Mouse (Mus musculus): ENCODE results near the gene Tmem256.
A peak's percentile ranks its signal among the peaks of the same experiment; 100 is the strongest.
"Not testable (repeated sequence)": the region's sequence is repeated elsewhere in the genome, so short reads cannot be mapped to it uniquely, and the experiment has no call there.

Tmem256 gene

DNA sequence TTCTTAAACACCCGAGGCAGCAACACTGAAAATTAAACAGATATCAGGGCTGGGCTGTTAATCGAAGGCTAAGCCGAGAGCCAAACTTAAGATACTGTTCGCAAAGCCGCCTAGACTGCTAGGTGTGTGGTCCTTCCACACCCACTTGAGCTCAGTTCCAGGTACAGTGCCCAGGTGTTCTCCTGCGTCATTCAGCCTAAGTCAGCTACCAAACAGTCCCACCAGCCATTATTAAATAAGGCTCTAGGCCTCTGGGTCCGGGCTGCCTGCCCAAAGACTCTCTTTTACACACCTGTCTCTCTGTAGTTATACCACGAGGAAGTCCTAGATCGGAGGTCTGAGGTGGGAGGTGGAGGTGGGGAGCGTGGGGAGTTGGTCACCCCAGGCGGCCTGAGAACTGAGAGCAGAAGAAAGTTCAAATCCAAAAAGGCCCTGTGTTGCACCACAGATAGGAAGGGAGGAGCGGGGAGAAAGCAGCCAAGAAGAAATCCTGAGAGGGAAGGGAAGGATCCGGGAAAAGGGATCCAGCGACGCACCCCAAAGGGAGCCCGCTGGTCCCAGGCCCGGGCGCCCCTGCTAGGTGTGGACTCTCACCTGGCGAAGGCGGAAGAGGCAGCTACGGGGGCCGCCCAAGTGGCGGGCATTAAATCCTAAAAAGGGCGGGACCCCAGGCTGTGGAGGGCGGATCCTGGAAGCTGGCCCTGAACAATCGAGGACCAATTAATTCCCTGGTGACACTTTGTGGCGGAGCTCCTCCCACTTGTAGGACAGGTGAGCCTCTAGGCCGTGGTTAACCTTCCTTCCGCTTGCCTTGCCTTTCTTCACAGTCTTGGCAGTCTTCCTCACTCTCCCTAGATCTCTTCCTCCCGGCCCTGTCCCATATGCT lies 20.0 kb downstream of the Tmem256 start, which contains the start of gene Tnk1:
TSS of gene Tnk1 (minus strand) at position 618 of the 886 bp plus-strand sequence.
- DNase-seq, result no peak

DNA sequence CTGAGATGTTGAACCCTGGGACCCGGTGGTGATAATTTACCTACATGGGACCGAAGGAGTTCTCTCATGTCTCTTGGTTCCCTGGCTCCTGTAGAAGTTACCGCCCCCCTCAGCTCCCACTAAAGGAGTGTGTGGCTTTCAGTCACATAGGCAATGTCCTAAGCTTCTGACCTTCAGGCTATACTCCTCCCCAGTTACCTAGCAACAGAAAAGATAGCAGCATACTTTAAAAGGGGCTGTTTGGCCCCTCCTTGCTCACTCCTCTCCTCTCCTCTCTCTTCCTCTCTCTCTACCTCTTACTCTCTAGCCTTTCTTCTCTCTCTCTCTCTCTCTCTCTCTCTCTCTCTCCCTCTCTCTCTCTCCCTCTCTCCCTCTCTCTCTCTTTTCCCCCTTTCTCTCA lies 25.4 kb downstream of the Tmem256 start:
- DNase-seq, result not testable (repeated sequence)

DNA sequence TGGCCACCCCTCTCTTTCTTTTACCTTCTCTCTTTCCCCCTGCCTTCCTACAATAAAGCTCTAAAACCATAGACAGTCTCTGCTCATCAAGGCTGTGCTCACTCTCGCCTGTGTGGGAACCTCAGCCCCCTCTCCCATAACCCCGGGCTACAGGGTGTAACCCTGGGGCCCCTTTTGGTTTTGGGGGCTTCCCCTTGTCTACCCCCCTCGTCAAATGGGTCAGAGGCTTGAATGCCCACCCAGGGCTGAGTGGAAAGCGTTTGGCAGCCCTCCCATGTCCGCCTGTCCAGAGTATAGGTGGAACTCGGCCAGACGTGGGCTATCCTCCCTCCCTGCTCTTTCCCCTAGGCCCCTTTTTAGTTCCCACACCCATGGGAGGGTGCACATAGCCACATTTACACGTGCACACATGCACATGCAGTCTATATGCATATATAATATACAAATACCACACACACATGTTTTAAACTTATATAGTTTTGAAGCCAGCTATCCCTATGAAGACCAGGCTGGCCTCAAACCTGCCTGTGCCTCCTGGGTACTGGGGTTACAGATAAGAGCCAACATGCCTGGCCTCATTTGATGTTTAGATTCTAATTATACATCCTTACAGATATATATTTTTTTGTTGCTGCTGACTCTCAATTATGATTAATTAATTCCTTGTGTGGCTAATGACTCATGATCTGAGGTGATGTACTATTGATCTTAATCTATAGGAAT lies 26.0 kb downstream of the Tmem256 start:
- no peak for DNase-seq

DNA sequence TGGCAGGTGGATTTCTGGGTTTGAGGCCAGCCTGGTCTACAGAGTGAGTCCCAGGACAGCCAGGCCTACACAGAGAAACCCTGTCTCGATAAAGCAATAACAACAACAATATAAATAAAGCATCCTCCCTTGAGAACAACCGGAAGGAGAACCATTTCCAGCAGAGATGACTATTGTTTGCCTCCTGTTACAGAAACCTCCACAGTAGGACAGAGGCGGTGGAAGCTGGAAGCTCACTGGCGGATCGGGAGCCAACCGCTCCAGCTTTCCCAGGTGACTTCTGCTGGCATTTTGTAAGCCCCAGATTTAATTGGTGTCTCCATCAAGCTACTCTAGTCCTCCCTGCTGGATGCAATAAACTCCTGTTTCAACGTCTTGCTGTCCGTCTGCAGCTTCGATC lies 27.2 kb downstream of the Tmem256 start:
- DNase-seq, result no peak

DNA sequence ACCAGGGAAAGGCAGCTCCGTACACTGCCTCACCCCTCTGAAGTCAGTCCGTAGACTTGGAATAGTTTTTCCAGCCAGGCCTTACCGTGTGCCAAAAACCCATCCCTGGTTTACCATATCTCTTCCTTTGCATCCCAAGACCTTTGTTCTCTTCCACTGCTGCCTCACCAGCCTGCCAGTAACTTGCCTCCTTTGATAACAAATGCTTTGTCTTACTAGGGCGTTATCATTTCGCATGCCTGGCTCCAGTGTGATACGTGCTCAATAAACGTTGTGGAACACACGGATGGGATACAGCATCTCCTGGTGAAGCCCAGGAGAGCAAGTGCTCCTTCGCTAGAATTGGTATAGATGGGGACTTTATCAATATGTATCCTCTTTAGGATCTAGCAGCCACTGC lies 29.0 kb downstream of the Tmem256 start:
- DNase-seq, result no peak

DNA sequence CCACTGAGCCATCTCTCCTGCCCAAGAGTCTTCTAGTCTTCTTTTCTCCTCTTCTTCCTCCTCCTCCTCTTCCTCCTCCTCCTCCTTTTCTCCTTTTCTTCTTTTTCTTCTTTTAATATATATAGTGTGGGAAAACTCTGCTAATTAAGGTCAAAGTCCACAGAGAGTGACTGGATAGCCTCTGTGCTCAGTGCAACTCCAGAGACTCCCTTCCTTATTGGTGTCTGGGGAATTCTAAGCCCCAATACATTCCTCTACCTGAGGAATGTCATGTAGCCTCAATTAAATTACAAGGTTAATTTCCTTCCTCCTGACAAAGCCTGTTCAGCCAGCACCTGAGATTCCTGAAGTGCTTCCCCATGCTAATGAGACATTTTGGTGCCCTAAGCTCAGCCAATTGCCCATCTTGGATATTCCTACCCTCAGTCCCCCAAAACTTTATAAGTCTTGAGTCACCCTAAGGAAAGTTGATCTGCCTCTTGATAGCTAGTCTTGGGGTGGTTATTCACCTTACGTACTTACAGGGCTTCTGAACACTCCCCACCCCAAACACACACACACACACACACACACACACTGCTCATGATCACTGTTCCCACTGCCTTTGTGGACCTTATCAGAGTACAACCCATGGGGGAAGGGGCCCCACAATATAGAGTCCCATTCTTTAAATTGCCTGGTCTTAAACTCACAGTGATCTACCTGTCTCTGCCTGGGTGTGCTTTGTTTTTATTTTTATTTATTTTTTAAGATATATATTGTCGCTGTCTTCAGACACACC lies 32.2 kb downstream of the Tmem256 start:
- no peak for DNase-seq

DNA sequence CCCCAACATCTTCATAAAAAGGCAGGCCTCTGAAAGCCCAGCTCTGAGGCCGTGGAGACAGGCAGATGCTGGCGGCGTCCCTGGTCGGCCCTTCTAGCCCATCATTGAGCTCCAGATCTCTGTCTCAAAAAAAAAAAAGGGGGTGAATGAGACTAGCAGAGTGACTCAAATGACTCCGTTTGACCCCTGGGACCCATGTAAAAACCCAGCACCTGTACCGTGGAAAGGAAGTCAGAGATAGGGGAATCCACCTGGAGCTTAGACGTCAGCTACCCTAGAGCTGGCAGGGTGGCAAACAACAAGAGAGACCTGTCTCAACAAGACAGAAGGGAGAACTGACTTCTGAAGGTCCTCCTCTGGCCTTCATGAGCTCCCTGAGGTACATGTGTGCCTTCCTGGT lies 33.5 kb downstream of the Tmem256 start:
- DNase-seq, result no peak

DNA sequence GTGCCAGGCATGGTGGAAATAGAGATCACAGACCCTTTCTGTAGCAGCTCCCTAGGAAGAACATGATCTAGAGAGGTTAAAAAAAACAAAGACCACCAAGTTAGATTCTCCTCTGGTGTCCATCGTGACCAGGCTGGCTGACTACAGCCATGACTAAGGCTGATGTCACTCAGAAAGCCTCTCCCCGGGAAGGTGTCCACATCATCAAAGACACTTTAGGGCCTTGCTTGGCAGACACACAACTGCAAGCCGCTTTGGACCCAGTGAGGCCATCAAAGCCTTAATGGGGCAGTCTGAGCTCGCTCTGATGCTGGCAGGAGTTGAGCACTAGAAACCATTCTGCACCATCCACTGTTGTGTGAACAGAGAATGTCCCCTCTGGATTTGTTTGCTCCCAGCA lies 34.1 kb downstream of the Tmem256 start:
- DNase-seq, result no peak

DNA sequence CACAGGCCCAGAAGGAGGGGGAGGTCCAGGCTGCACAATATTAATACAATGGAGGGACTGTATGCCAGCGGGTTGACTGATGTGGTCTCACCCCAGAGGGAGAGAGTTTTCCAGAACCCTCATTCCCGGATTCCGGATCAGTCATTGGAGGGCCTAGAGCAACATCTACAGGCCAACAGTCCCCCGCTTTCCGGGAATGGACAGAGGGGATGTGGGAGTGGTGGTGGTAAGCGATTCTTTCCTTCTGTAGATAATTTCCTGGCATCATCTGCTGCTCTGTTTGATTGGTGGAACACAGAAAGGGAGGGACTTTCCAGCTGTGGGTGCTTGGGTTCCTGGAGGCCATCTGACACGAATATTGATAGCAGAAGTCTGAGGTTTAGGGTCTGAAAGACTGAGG lies 37.9 kb downstream of the Tmem256 start:
- no peak for DNase-seq

DNA sequence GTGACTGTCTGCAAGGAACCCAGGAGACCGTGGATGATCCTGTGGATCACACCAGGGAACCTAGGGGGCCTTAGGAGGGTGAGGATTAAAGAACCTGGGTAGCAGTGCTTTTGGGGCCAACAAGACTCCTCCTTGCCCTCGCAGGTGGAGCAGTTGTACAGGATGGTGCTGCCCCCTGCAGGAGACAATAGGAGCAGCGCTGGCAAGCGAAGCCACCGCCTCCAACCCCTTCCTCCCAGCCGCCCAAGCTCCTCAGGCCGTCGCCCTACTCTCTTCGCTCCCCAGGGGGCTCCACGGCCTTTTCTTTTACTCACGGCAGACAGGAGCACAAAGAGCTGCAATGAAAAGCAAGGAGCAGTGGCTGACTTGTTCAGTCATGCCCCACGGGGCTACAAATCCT lies 38.6 kb downstream of the Tmem256 start:
- peak; percentile 93 for DNase-seq

DNA sequence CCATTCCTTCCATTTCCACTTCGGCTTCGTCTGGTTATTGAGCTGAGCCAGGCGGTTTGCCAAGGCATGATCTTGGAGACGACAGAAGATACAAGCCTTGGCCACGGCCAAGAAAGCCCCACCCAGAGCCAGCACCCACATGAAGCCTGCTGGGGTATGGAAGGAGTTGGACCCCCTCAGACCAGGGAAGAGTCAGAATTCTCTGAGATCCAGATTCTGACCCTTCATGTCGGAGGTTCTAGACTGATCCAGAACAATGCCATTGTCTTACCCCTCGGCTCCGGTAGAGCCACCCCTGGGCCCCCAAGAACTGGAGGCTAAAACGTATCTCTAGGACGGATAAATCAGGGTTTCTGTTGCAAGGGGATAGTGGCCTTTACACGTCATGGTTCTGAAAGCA lies 39.6 kb downstream of the Tmem256 start, which contains the start of gene Tmem95:
TSS of gene Tmem95 (minus strand) at position 141 of the 400 bp plus-strand sequence.
- no peak for DNase-seq

DNA sequence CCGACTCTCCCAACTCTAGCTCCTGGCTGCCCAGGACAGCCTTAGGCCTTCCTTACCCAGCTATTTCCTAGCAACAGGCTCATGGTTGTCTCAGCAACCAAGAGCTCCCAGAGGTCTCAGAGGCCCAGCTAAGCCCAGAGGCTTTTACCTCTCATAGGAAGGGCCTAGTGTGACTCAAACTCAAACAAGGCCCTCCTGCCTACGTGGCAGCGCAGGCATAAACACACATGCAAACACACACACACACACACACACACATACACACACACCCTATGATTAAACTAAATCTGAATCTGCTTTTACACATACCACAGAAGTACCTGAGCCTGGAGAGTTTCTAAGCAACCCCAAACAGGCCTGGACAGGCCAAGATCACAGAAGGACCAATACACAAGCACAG lies 40.1 kb downstream of the Tmem256 start:
- no peak for DNase-seq

DNA sequence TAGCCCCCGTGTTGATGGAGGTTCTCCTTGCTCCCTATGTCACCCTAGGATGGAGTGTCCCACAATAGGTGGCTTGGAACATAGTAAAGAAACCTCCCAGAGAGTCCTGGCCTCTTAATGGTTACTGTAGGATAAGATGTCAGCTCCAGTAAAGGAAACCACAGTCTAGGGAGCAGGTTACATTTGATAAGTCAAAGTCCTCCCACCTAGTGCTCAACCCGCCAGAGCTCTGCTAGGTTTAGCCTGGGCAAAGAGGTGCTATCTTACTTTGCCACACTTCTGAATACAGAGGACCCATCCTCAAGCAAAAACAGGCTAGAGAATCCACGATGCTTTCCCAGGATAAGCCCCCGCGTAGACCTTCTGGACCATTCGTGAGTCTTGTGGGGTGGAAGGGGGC lies 40.6 kb downstream of the Tmem256 start:
- no peak for DNase-seq

DNA sequence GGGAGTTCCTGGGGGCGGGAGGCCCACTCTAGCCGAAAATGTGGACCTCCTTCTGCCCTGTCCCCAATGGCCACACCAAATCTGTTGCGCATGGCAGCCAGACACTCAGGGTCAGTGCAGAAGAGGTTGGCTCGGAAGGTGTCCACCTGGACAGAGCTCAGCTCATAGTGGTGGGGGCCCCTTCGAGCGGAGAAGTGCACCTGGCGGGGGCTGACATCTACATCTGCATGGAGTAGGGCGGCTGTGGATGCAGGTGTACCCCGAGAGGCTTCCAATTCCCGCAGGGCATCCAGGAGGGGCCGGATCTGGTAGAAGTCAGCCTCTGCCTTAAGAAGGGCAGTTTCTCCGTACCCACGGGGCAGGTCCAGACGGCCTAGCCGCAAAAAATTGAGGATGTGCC lies 41.4 kb downstream of the Tmem256 start:
- no peak for DNase-seq

DNA sequence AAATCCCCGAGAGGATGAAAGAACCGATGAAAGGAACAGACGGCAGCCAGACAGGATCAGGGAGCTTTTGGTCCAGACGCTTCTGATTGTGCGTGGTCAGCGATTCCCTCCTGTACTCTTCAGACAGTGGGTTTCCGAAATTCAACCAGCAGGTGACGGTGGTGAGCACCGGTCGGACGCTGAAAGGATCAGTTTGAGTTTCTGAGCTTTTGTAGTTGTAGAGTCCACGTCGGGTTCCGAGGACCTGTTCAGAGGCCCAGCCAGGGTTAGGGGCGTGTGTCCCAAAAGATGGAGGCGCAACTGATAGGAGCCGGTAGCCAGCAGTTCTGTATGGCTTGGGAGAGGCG lies 42.2 kb downstream of the Tmem256 start:
- DNase-seq, result peak; percentile 71

DNA sequence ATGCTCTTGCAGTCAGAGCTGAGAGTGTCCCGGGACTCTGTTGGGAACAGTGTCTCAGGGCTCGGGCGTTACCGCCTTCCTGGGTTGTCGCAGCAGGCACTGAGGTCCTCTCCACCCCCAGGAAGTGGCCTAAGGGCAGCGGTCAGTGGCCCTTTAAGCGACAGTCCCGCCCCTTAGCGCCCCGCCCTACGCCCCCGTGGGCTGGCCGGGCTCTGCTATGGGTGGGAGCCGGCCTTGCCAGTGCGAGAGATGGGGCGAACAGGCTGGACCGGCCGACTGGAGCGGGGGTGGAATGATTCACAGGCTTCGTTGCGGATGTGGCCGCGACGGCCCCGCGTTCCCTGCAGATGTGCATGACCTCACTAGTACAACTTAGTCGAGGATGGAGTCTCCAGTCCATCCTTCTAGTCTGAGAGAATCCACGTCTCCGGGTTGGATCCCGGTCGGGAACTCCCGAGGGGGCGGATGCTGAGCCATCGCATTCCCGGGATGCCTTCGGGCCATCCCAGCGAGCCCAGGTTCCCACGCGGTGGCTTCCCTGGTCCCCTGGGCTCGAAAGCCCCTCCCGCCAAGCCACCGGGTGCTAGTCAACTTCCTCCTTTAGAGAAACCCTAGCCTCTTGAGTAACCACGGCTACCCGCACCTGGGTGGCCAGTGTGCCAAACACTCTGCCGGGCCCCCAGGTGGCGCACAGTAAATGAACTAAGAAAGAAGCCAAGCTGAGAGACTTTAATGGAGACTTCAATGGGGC lies 42.7 kb downstream of the Tmem256 start, which contains the start of gene Kctd11:
TSS of gene Kctd11 (minus strand) at position 554 of the 751 bp plus-strand sequence.
- peak; percentile 75 for DNase-seq

DNA sequence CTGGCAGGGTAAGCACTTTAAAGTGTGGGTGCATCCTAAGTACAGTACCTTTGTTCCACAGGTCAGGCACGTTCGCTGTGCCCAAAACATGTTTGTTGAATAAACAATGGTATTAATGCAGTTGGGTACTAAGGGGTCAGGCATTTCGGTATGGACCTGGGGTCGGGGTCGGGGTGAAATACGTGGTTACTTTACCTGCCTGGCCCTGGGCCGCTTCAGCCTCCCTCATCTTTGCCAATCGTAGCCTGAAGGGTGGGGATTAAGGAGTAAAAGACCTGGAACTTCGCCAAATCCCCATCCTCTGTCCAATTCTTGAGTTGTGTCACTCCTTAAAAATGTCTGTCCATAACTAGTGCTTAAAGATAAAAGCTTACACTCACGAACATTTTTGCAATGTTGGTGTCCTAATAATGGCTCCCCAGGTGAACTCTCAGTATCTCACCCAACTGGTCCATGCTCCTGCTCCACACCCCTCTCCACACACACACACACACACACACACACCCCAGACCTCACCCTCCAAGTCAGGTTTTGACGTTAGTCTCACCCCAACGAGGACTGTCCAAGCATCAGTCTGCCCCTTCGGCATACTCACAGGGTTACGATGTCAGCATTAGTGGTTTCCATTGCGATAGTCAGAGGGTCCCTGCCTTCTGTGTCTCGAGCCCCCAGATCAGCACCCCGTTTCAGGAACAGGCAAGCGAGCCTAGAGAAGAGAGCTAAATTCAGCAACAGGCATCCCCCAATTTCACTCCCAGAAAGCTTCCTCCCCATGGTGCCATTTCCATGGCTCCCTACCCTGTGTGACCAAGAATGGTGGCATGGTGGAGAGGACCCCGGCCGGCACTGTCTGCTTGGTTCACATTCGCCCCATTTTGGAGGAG lies 43.7 kb downstream of the Tmem256 start:
- no peak for DNase-seq

DNA sequence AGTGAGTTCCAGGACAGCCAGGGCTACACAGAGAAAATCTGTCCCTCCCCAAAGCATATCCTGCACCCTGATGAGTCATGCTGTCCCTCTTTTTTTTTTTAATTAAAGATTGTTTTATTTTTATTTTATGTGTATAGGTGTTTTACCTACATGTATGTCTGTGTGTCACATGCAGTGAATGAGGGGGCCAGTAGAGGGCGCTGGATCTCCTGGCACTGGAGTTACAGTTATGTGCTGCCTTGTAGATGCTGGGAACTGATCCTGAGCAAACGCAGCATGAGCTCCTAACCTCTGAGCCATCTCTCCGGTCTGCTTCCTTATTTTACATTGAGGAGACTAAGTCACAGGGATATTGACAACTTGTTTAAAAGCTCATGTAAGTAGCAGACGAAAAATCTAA lies 44.8 kb downstream of the Tmem256 start:
- peak; percentile 72 for DNase-seq

DNA sequence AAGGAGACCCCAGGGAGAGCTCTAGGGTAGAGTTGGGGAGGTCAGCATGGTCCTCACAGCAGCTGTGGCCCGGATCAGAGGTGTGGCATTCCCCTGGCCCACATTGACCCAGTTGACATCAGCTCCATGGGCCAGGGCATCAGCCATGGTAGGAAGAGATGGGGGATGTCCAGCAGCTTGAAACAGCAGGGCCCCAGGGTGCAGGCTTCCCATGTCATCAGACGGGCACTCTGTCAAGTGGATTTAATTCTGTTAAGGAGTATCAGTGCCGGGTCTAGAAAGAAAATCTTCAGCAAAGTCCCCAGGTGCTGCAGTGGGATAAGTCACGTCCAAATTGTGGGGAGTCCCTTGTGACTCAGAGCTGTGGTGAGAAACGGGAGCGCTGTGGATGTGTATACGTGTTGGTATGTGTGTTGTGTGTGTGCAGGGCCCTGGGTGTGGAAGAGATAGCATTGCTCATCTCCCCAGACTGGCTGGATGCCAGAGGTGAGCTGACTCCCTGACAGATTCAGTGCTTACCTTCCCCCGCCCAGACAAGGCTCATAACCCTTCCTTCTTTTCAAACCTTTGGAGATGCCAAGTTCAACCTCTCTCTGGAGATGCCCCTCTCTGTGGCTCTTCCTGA lies 45.3 kb downstream of the Tmem256 start:
- no peak for DNase-seq

DNA sequence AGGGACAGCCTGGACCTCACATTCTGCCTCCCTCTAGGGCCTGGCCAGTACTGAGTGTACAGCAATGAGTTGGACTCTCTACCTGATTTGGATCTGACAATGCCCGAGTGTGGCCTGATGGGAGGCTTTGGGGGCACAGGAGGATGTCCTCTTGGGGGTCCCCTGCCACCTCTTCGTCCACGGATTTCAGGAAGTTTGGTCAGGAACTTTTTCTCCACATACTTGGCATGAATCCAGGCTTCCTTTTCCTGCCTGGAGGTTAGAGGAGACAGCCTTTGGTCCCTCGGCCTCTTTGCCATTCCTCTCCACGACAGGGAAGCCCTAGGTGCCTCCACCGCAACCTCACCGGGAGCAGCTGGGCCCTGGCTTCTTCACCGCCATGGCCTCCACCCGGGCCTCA lies 45.9 kb downstream of the Tmem256 start:
- no peak for DNase-seq

DNA sequence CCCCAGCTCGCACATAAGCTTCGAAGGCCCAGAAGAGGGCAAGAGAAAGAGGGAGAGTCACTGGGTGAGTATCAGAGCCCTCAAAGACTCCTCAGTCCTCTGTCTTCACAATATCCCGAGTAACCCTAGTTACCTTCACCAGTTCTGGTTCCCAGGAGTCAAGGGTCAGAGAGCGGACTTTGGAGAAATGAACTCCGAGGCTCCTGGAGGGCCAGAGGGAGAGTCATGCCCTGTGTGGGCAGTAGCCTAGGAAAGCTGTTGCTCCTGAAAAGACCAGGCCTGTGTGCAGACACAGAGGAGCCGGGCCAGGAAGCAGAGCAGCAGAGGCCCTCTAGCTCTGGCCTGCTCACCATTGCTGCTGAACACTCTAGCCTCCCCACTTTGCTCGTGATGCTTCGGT lies 46.3 kb downstream of the Tmem256 start:
- no peak for DNase-seq

Measured in thymus, postnatal 25 days (tissue).